Mouse (Mus musculus): ENCODE results near the gene Suco. TPM values are rescaled to one million over a fixed set of nuclear protein-coding genes. Genes with fewer than 3 reads are reported as not detected.

Gene Suco
- polyA plus RNA-seq, 1 experiment: not detected

DNA sequence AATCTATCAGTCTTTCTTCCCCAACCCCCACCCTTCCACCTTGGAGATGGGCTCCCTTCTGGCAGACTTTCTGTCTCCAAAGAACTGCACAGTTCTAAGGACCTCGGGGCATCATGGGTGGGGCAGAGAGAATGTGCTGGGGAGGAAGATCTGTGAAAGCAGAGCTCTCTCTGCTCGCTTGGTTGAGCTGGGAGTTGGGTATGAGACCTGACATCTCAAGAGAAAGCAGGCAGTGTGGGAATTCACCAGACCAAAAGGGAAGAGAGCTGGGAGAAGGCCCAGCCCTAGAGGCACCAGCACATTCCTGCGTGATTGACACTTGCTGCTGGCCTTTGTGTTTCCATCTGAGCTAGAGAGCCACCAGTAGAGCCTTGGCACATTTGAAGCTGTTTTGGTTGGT lies 39.6 kb upstream of the Suco start:
- 68% methylated on average over 3 of the region's 3 CpGs for WGBS
- Histone ChIP-seq H3K27ac (ENCODE audit: insufficient read depth, low read depth, low read length) (no peak overlapping the region), H3K4me1 (ENCODE audit: control insufficient read depth, insufficient read depth, low read length) (no peaks in the 10 kb centered on the region), H3K4me3 (ENCODE audit: insufficient read depth, low read depth, low read length) (no peak overlapping the region)
- TF ChIP-seq POLR2A (IDR thresholded peaks at IDR 0.05; ENCODE audit: insufficient read depth, low read depth, low read length): no peak

GRCm38 (mm10) chr1:161913648-161913984 lies 37.1 kb upstream of the Suco start:
- Histone ChIP-seq H3K4me3 (ENCODE audit: insufficient read depth, low read depth, low read length) (no peak overlapping the region), H3K27ac (ENCODE audit: insufficient read depth, low read depth, low read length) (no peak overlapping the region), H3K4me1 (ENCODE audit: control insufficient read depth, insufficient read depth, low read length) (no peaks in the 10 kb centered on the region)
- TF ChIP-seq POLR2A (IDR thresholded peaks at IDR 0.05; ENCODE audit: insufficient read depth, low read depth, low read length) (no peak), CTCF (IDR thresholded peaks at IDR 0.05; ENCODE audit: insufficient read depth, low read depth, low read length) (no peak)
- 81% methylated on average over 7 of the region's 7 CpGs for WGBS

GRCm38 (mm10) chr1:161912940-161913647 lies 36.6 kb upstream of the Suco start:
- TF ChIP-seq POLR2A (IDR thresholded peaks at IDR 0.05; ENCODE audit: insufficient read depth, low read depth, low read length): no peak
- no peak for TF ChIP-seq CTCF (IDR thresholded peaks at IDR 0.05; ENCODE audit: insufficient read depth, low read depth, low read length)
- no peaks in the 10 kb centered on the region for H3K4me1 ChIP-seq (ENCODE audit: control insufficient read depth, insufficient read depth, low read length)
- no peak overlapping the region for H3K27ac ChIP-seq (ENCODE audit: insufficient read depth, low read depth, low read length)
- WGBS: 71% methylated on average over 4 of the region's 4 CpGs
- no peak overlapping the region for H3K4me3 ChIP-seq (ENCODE audit: insufficient read depth, low read depth, low read length)

- Histone ChIP-seq H3K4me3 (ENCODE audit: insufficient read depth, low read depth, low read length) (no peak overlapping the region), H3K27ac (ENCODE audit: insufficient read depth, low read depth, low read length) (no peak overlapping the region), H3K4me1 (ENCODE audit: control insufficient read depth, insufficient read depth, low read length) (no peaks in the 10 kb centered on the region)
- TF ChIP-seq POLR2A (IDR thresholded peaks at IDR 0.05; ENCODE audit: insufficient read depth, low read depth, low read length) (no peak), CTCF (IDR thresholded peaks at IDR 0.05; ENCODE audit: insufficient read depth, low read depth, low read length) (no peak)
- WGBS: 84% methylated on average over 8 of the region's 8 CpGs
Measured at GRCm38 (mm10) chr1:161909074-161909473, 32.6 kb upstream of the Suco start.

GRCm38 (mm10) chr1:161907795-161908457 lies 31.4 kb upstream of the Suco start:
- TF ChIP-seq POLR2A (IDR thresholded peaks at IDR 0.05; ENCODE audit: insufficient read depth, low read depth, low read length) (no peak), CTCF (IDR thresholded peaks at IDR 0.05; ENCODE audit: insufficient read depth, low read depth, low read length) (no peak)
- 58% methylated on average over 2 of the region's 2 CpGs for WGBS
- Histone ChIP-seq H3K4me3 (ENCODE audit: insufficient read depth, low read depth, low read length) (no peak overlapping the region), H3K27ac (ENCODE audit: insufficient read depth, low read depth, low read length) (no peak overlapping the region), H3K4me1 (ENCODE audit: control insufficient read depth, insufficient read depth, low read length) (no peaks in the 10 kb centered on the region)

- Histone ChIP-seq H3K4me1 (ENCODE audit: control insufficient read depth, insufficient read depth, low read length) (no peaks in the 10 kb centered on the region), H3K27ac (ENCODE audit: insufficient read depth, low read depth, low read length) (no peak overlapping the region), H3K4me3 (ENCODE audit: insufficient read depth, low read depth, low read length) (no peak overlapping the region)
- TF ChIP-seq POLR2A (IDR thresholded peaks at IDR 0.05; ENCODE audit: insufficient read depth, low read depth, low read length) (no peak), CTCF (IDR thresholded peaks at IDR 0.05; ENCODE audit: insufficient read depth, low read depth, low read length) (no peak)
- WGBS: 92% methylated on average over 4 of the region's 4 CpGs
Measured at GRCm38 (mm10) chr1:161907111-161907510, 30.6 kb upstream of the Suco start.

- Histone ChIP-seq H3K4me3 (ENCODE audit: insufficient read depth, low read depth, low read length) (no peak overlapping the region), H3K4me1 (ENCODE audit: control insufficient read depth, insufficient read depth, low read length) (no peaks in the 10 kb centered on the region), H3K27ac (ENCODE audit: insufficient read depth, low read depth, low read length) (no peak overlapping the region)
- TF ChIP-seq CTCF (IDR thresholded peaks at IDR 0.05; ENCODE audit: insufficient read depth, low read depth, low read length): no peak
- no peak for TF ChIP-seq POLR2A (IDR thresholded peaks at IDR 0.05; ENCODE audit: insufficient read depth, low read depth, low read length)
- 45% methylated on average over 9 of the region's 9 CpGs for WGBS
Measured at GRCm38 (mm10) chr1:161902692-161903452, 26.4 kb upstream of the Suco start.

GRCm38 (mm10) chr1:161900129-161900528 lies 23.6 kb upstream of the Suco start:
- no peak for TF ChIP-seq CTCF (IDR thresholded peaks at IDR 0.05; ENCODE audit: insufficient read depth, low read depth, low read length)
- no peak for TF ChIP-seq POLR2A (IDR thresholded peaks at IDR 0.05; ENCODE audit: insufficient read depth, low read depth, low read length)
- no peaks in the 10 kb centered on the region for H3K4me1 ChIP-seq (ENCODE audit: control insufficient read depth, insufficient read depth, low read length)
- H3K4me3 ChIP-seq (ENCODE audit: insufficient read depth, low read depth, low read length): no peak overlapping the region
- WGBS: 51% methylated on average over 2 of the region's 2 CpGs
- H3K27ac ChIP-seq (ENCODE audit: insufficient read depth, low read depth, low read length): no peak overlapping the region

- no peak overlapping the region for H3K4me3 ChIP-seq (ENCODE audit: insufficient read depth, low read depth, low read length)
- no peaks in the 10 kb centered on the region for H3K4me1 ChIP-seq (ENCODE audit: control insufficient read depth, insufficient read depth, low read length)
- no peak overlapping the region for H3K27ac ChIP-seq (ENCODE audit: insufficient read depth, low read depth, low read length)
- 85% methylated on average over 8 of the region's 8 CpGs for WGBS
- TF ChIP-seq POLR2A (IDR thresholded peaks at IDR 0.05; ENCODE audit: insufficient read depth, low read depth, low read length) (no peak), CTCF (IDR thresholded peaks at IDR 0.05; ENCODE audit: insufficient read depth, low read depth, low read length) (no peak)
Measured at GRCm38 (mm10) chr1:161897235-161897634, 20.8 kb upstream of the Suco start.
